Mouse (Mus musculus) midbrain, postnatal 0 days (tissue): Measurements from ENCODE around the gene Stim1. TPM values are rescaled to one million over a fixed set of nuclear protein-coding genes. Genes with fewer than 3 reads are reported as not detected.
A peak's percentile ranks its signal among the peaks of the same experiment; 100 is the strongest.
"Not testable (repeated sequence)": the region's sequence is repeated elsewhere in the genome, so short reads cannot be mapped to it uniquely, and the experiment has no call there.

Experiments
- ATAC-seq: fragments of 200-750 bp; cut with Nextera tagmentation; 2 replicates; pipeline ENCODE4 v1.8.0; 2017; ENCODE audit warnings: moderate number of reproducible peaks, mild to moderate bottlenecking, moderate TSS enrichment, moderate library complexity; ENCODE audit not compliant: low FRiP score
- DNase-seq: peaks from one replicate; pipeline ENCODE4 v3.0.0-alpha.2; 2015; ENCODE audit warnings: low spot score
- H3K27ac ChIP-seq: fragments of 300-500 bp; sonication (generic); 2 replicates; pipeline ENCODE4 v1.5.1; 2014; ENCODE audit warnings: low read depth, mild to moderate bottlenecking, low read length, mixed read lengths
- H3K27me3 ChIP-seq: fragments of 300-500 bp; sonication (generic); 2 replicates; pipeline ENCODE4 v1.6.1; 2014; ENCODE audit warnings: low read length, control low read depth, mixed read lengths; ENCODE audit not compliant: insufficient read depth
- H3K36me3 ChIP-seq: fragments of 300-500 bp; sonication (generic); 2 replicates; pipeline ENCODE4 v1.6.1; 2014; ENCODE audit warnings: low read length, control low read depth, mixed read lengths; ENCODE audit not compliant: insufficient read depth
- H3K4me1 ChIP-seq: fragments of 300-500 bp; sonication (generic); 2 replicates; pipeline ENCODE4 v1.6.1; 2014; ENCODE audit warnings: mild to moderate bottlenecking, control low read depth, antibody characterized with exemption, low read length, mixed read lengths; ENCODE audit not compliant: insufficient read depth
- H3K4me2 ChIP-seq: fragments of 300-500 bp; sonication (generic); 2 replicates; pipeline ENCODE4 v1.6.1; 2014; ENCODE audit warnings: low read depth, mild to moderate bottlenecking, low read length, mixed read lengths; ENCODE audit not compliant: poor library complexity, severe bottlenecking
- H3K4me3 ChIP-seq: fragments of 300-500 bp; sonication (generic); 2 replicates; pipeline ENCODE4 v1.5.1; 2014; ENCODE audit warnings: low read depth, mild to moderate bottlenecking, low read length, moderate library complexity
- H3K9ac ChIP-seq: fragments of 300-500 bp; sonication (generic); replicated peaks from 2 replicates; pipeline ENCODE4 v1.6.1; 2014; ENCODE audit warnings: mild to moderate bottlenecking, low read length, moderate library complexity, mixed read lengths; ENCODE audit not compliant: poor library complexity, severe bottlenecking
- H3K9me3 ChIP-seq: fragments of 300-500 bp; sonication (generic); 2 replicates; pipeline ENCODE4 v1.6.1; 2016; ENCODE audit warnings: low read length, control low read depth
- CTCF ChIP-seq: IDR thresholded peaks from 2 replicates; pipeline ENCODE4 v1.5.1; 2016; ENCODE audit warnings: antibody characterized with exemption, mild to moderate bottlenecking
- WGBS: fragments of 180-500 bp; shearing (Covaris S2); extraction: QIAGEN DNeasy Blood & Tissue Kit; methylation state at CpG from one replicate; pipeline ENCODE4 v1.1.7; 2014; 5-methylcytosine and 5-hydroxymethylcytosine counted together
- polyA plus RNA-seq: library from polyadenylated mRNA; unstranded; fragments of >200 nt; fragmentation: Nextera tagmentation; extraction: Ambion mirVana; gene quantifications from 2 replicates; pipeline ENCODE4 v1.2.1, GENCODE M21; 2015
- total RNA-seq: library from RNA; depleted of rRNA; stranded (reverse); fragments of >200 nt; gene quantifications from 2 replicates; pipeline ENCODE4 v1.2.3, GENCODE M21; 2014

The Stim1 gene
- total and polyA plus RNA-seq, 2 experiments from 2014 or later: 17.1 to 30.7 TPM

- no peak overlapping the region for H3K9ac ChIP-seq
- 92% methylated on average over 2 of the region's 2 CpGs for WGBS
- ATAC-seq (no peak), DNase-seq (no peak)
- no peaks in the 10 kb centered on the region for H3K9me3 ChIP-seq
- TF ChIP-seq CTCF: peak; percentile 10; the same call in 1 of the 2 replicates
- no peak overlapping the region for H3K4me2 ChIP-seq
- no peak overlapping the region for H3K27ac ChIP-seq
- no peaks in the 10 kb centered on the region for H3K27me3 ChIP-seq
- no peak overlapping the region for H3K4me3 ChIP-seq
- H3K36me3 ChIP-seq: no peaks in the 10 kb centered on the region
- H3K4me1 ChIP-seq: no peaks in the 10 kb centered on the region
Measured at GRCm38 (mm10) chr7:102404118-102404517, 136.5 kb downstream of the Stim1 start.

- ATAC-seq (no peak), DNase-seq (no peak)
- no peaks in the 10 kb centered on the region for H3K9me3 ChIP-seq
- H3K4me3 ChIP-seq: no peak overlapping the region
- H3K9ac ChIP-seq: no peak overlapping the region
- H3K27ac ChIP-seq: no peak overlapping the region
- no peak for TF ChIP-seq CTCF
- peaks cover 3% of the 10 kb centered on the region; the same call in 1 of the 2 replicates for H3K36me3 ChIP-seq
- H3K27me3 ChIP-seq: no peaks in the 10 kb centered on the region
- H3K4me1 ChIP-seq: no peaks in the 10 kb centered on the region
- no peak overlapping the region for H3K4me2 ChIP-seq
Measured at GRCm38 (mm10) chr7:102407440-102407839, 139.8 kb downstream of the Stim1 start.

GRCm38 (mm10) chr7:102415272-102415671 lies 147.7 kb downstream of the Stim1 start:
- not testable (repeated sequence) for H3K27ac ChIP-seq, H3K9ac ChIP-seq, H3K9me3 ChIP-seq, DNase-seq, H3K27me3 ChIP-seq, H3K36me3 ChIP-seq, H3K4me1 ChIP-seq, ATAC-seq, H3K4me3 ChIP-seq, H3K4me2 ChIP-seq
- WGBS: 92% methylated on average over 9 of the region's 9 CpGs

DNA sequence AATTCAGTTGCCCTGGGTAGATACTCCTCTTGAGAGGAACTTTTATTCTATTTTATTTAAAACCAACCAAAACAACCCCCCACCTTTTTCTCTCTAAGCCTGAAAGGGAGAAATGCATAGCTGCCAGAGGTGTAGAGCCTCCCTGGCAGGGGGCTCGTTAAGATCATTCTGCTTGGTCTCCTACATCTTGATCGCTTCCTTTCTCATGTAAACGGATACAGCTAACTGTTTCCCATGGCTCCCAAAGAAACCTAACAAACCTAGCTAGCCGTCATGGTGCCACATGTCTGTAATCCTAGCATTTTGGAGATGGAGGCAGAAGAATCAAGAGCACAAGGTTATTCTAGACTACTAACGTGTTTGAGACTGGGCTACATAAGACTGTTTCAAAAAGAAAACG lies 148.2 kb downstream of the Stim1 start:
- Histone ChIP-seq H3K36me3 (peaks cover 3% of the 10 kb centered on the region; the same call in 1 of the 2 replicates), H3K27me3 (no peaks in the 10 kb centered on the region), H3K4me1 (no peaks in the 10 kb centered on the region), H3K27ac (no peak overlapping the region), H3K4me3 (no peak overlapping the region), H3K4me2 (no peak overlapping the region), H3K9me3 (no peaks in the 10 kb centered on the region), H3K9ac (no peak overlapping the region)
- no peak for TF ChIP-seq CTCF
- ATAC-seq (no peak), DNase-seq (no peak)
- 48% methylated on average over 6 of the region's 6 CpGs for WGBS

DNA sequence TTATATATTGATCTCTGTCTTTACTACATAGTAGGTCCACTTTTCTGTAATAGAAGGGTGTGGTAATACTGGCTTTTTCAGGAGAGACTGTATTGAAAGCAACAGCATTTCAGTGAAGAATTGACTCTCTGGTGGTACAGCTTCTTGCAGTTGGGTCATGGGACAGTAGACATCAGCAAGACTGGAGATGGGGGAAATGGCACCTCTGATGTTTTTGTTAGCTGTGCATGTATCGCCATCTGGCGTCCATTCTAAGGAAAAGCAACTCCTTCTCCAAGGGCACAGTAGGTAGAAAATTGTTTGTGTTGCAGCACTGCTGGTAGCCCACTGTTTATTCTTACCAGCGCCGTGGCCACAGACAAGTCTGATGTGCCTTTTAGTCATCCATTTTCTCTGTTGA lies 149.8 kb downstream of the Stim1 start:
- peak; percentile 92 for TF ChIP-seq CTCF
- H3K27me3 ChIP-seq: no peaks in the 10 kb centered on the region
- H3K4me2 ChIP-seq: no peak overlapping the region
- H3K27ac ChIP-seq: no peak overlapping the region
- DNase-seq (peak; percentile 87), ATAC-seq (peak; percentile 71)
- H3K4me3 ChIP-seq: no peak overlapping the region
- no peak overlapping the region for H3K9ac ChIP-seq
- H3K4me1 ChIP-seq: no peaks in the 10 kb centered on the region
- 9% methylated on average over 4 of the region's 4 CpGs for WGBS
- H3K36me3 ChIP-seq: no peaks in the 10 kb centered on the region
- H3K9me3 ChIP-seq: no peaks in the 10 kb centered on the region

DNA sequence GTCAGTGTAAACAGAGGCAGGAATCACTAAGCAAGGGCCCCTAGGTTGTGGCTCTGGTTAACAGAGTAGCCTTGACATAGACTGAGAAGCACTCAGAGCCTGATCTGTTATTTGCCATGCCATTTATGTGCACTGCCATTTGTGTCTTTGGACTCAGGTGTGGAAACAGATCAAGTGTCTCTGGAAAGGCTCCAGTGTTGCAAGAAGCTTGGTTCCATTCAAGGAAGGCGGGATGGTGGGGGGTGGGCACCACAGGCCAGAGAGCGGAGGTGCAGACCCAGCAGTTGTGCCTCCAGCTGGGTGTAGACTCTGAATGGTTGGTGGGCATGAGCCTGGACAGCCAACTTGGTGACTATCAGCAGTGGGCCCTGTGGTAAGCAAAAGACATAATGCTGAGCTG lies 154.4 kb downstream of the Stim1 start:
- TF ChIP-seq CTCF: no peak
- no peaks in the 10 kb centered on the region for H3K4me1 ChIP-seq
- ATAC-seq (no peak), DNase-seq (no peak)
- no peak overlapping the region for H3K27ac ChIP-seq
- no peak overlapping the region for H3K4me2 ChIP-seq
- no peak overlapping the region for H3K4me3 ChIP-seq
- H3K27me3 ChIP-seq: no peaks in the 10 kb centered on the region
- WGBS: 96% methylated on average over 2 of the region's 2 CpGs
- peaks cover 8% of the 10 kb centered on the region; the same call in 1 of the 2 replicates for H3K36me3 ChIP-seq
- no peak overlapping the region for H3K9ac ChIP-seq
- H3K9me3 ChIP-seq: no peaks in the 10 kb centered on the region
